Mouse (Mus musculus): ENCODE results near the gene Tas2r140.

The Tas2r140 gene

DNA sequence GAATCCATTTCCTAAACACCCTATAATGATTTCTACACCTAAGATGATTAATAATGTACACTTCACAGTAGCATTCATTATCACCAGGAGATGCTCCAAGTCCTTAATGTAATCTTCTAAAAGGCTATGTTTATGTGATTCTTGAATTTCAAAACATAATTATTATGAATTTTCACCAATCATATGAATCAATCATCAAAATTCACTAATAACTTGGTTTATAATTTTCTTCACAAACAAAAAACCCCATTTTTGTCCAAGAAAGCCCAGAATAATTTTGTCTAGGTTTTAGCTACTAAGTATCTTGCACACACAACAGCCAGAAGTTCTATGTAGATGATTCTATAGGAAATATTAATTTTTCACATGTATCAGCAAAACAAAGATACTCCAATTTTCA lies at the start of gene Tas2r140:
Gene Tas2r140, minus strand, starts transcription at position 101 of the 400 bp plus-strand sequence.
- DNase-seq = no peak

DNA sequence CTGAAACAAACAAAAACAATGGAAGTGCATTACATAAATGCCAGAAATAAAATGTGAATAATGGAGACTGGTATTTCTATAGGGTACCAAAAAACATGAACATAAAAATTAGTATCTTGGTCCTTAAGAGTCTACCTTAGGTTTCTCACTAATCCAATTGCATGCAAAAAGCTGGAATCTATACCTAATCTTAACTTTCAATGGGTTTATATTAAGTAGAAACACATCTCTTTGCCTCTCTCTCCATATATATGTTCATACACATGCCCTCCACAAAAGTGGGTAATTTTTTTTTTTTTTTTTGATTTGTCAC lies 48.9 kb upstream of the Tas2r140 start, which contains the start of gene Smim10l1:
Gene Smim10l1, plus strand, starts transcription at position 301 of the 313 bp plus-strand sequence.
- no peak for DNase-seq

DNA sequence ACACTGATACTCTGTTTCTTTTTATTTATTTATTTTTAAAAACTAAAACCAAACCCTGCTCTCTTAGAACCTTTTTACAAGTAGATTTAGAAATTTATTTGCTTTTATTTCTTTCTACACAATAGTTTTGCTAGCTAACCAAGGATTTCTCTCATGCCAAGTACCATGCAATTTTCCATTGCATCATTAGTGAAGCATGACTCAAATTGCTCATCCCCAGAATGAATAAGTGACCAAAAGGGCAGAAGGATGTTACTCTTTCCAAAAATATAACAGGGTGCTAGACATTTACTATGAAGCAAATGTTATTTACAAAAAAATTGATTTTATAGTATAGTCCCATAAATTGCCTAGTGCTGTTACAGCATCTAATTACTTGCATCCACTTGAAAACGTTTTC lies 46.8 kb upstream of the Tas2r140 start:
- no peak for DNase-seq

DNA sequence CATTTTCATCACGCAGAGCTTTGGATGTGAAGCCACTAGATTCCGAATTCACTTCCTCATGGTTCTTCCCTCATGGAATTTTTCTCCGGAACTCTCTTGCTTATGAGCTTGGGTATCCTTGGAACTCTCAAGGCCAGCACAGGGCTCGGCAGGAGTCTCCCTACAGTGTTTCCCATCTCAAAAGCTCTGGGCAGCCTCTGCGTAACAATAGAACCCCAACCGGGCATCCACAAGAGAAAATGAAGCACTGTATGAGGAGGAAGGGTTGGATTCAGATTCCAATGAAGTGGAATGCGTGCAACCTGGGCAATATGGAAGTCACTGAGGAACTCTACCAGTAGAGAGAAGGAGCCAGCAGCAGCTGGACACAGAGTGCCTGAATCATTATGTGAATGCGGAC lies 36.6 kb upstream of the Tas2r140 start:
- no peak for DNase-seq

DNA sequence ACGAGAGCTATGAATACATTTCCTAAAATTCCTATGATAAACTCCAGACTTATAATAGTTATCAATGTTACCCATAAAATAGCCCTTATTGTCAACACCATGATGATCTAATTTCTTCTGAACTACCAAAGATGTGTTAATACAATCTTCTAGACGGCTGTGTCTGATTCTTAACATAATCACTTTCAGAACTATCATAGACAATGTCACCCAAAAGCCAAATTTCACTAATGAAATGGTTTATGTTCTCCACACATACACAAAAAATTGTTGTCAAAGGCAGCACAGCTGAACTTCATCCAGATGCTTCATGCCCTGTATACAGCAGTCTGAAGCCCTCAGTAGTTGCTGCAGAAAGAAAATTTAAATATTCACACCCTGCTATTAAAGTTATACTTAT lies 18.6 kb downstream of the Tas2r140 start, which contains the start of gene Tas2r103:
Gene Tas2r103, minus strand, starts transcription at position 101 of the 400 bp plus-strand sequence.
- no peak for DNase-seq
